Mouse (Mus musculus) cortical plate, adult 2 months (tissue): ENCODE data around the gene Ascl4.

Source experiments
- CTCF ChIP-seq: fragments of 200-500 bp; IDR thresholded peaks from 2 replicates; pipeline ENCODE4 v1.5.1; 2011; ENCODE audit warnings: mild to moderate bottlenecking, control low read depth, low read length; ENCODE audit not compliant: insufficient read depth; ENCODE audit errors: extremely low read depth
- POLR2A ChIP-seq: fragments of 200-500 bp; IDR thresholded peaks from 2 replicates; pipeline ENCODE4 v1.6.1; 2011; ENCODE audit warnings: mild to moderate bottlenecking, low read length, control low read depth; ENCODE audit not compliant: insufficient read depth; ENCODE audit errors: extremely low read depth

DNA sequence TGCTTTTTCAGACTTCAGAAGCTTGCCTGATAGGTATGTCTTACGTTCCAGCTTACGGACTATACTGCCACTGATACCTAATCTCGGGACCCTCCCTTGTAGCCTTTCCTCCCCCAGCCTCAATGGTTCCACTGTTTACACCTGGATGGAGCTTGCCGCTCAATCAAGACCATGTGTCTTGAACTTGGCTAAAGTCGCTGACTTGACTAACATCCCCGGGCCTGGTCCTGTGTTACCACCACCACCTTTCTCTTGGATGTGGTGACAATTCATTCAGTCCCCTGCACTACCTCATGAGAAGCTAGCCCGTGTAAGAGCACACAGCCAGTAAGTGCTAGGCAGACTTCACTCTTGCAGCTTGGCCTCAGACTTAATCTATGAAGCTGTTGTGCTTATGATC is 36.8 kb downstream of the Ascl4 start:
- no peak for TF ChIP-seq CTCF
- no peak for TF ChIP-seq POLR2A
